8 mouse cellular contexts compared by ENCODE assay signal in the genomic region with DNA sequence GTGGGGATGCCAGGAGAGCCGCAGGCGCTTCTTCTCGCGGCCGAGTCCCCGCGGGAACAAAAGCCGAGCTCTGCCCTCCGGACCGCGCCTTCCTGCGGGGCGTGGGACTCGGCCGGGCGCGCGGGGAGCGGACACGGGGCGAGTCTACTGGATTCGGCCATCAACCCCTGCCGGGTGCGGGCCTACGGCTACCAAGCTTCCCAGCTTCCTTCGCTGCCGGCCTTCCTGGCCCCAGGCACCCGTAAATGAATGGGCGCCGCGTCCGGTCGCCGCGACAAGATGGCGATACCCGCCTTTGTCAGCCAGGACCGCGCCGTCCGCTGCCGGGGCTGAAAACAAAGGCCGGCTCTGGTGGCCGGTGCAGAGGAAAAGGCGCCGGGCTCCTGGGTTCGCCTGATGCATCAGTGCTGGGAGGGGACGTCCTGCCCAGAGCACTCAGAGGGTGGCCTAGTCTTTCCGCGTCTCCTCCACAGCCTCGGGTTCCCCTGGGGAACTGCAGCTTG. TPM values are rescaled to one million over a fixed set of nuclear protein-coding genes. Genes with fewer than 3 reads are reported as not detected.
DNase-seq lines count a peak whose midpoint lies in the region; ATAC-seq lines count a peak whose summit lies in the region.

No protein-coding gene starts in this region.

- no peaks in the 10 kb centered on the region for H3K36me3 ChIP-seq in hindbrain, embryonic 15.5 days
- peaks cover 10% of the 10 kb centered on the region; the same call in 1 of the 2 replicates for H3K36me3 ChIP-seq in limb, embryonic 12.5 days
- no peaks in the 10 kb centered on the region for H3K36me3 ChIP-seq in midbrain, embryonic 11.5 days (ENCODE audit: control insufficient read depth, insufficient read depth, low read length)

- WGBS in hindbrain, embryonic 15.5 days: under 1% methylated on average over 48 of the region's 51 CpGs
- WGBS in limb, embryonic 12.5 days: under 1% methylated on average over 51 of the region's 51 CpGs
- WGBS in midbrain, embryonic 11.5 days: under 1% methylated on average over 50 of the region's 51 CpGs

- H3K9ac ChIP-seq in hindbrain, embryonic 15.5 days: peak overlapping the region; percentile 100
- peak overlapping the region; percentile 100 for H3K9ac ChIP-seq in limb, embryonic 12.5 days (replicated peaks)
- peak overlapping the region; percentile 100 for H3K9ac ChIP-seq in midbrain, embryonic 11.5 days (ENCODE audit: low read length)

- peak overlapping the region; percentile 85 for H3K4me2 ChIP-seq in hindbrain, embryonic 15.5 days
- H3K4me2 ChIP-seq in limb, embryonic 12.5 days: peak overlapping the region; percentile 78
- peak overlapping the region; percentile 74 for H3K4me2 ChIP-seq in midbrain, embryonic 11.5 days

- H3K27me3 ChIP-seq in hindbrain, embryonic 15.5 days: no peaks in the 10 kb centered on the region
- no peaks in the 10 kb centered on the region for H3K27me3 ChIP-seq in limb, embryonic 12.5 days
- H3K27me3 ChIP-seq in midbrain, embryonic 11.5 days (ENCODE audit: control insufficient read depth, insufficient read depth, low read length): no peaks in the 10 kb centered on the region

- DNase-seq in embryo, embryonic 10 days (ENCODE audit: low spot score): peak; percentile 70
- DNase-seq in embryo, embryonic 9.5 days (ENCODE audit: extremely low spot score): no peak
- peak; percentile 48 for DNase-seq in cerebellum, adult 9-10 months
- peak; percentile 38 to 54 for DNase-seq in frontal cortex, postnatal 36 days (ENCODE audit: low spot score in 2 of 2)
- DNase-seq in midbrain, embryonic 11.5 days (ENCODE audit: low spot score, missing footprints): peak; percentile 96
- peak; percentile 53 to 84 for DNase-seq in spleen, postnatal 4 days (ENCODE audit: low spot score in 2 of 2)

- no peaks in the 10 kb centered on the region for H3K9me3 ChIP-seq in hindbrain, embryonic 15.5 days
- no peaks in the 10 kb centered on the region for H3K9me3 ChIP-seq in limb, embryonic 12.5 days
- H3K9me3 ChIP-seq in midbrain, embryonic 11.5 days (ENCODE audit: control insufficient read depth, low read length): no peaks in the 10 kb centered on the region

- peak; percentile 21; the same call in 1 of the 2 replicates for ATAC-seq in hindbrain, embryonic 15.5 days (ENCODE audit: low FRiP score, low read depth)
- ATAC-seq in limb, embryonic 12.5 days (ENCODE audit: insufficient number of reproducible peaks, insufficient read depth, low FRiP score, low TSS enrichment, low read depth): no peak
- peak; percentile 20; the same call in 1 of the 2 replicates for ATAC-seq in midbrain, embryonic 11.5 days (ENCODE audit: low FRiP score)

- H3K4me3 ChIP-seq in hindbrain, embryonic 15.5 days: peak overlapping the region; percentile 100
- H3K4me3 ChIP-seq in limb, embryonic 12.5 days (replicated peaks): peak overlapping the region; percentile 90
- peak overlapping the region; percentile 99 for H3K4me3 ChIP-seq in midbrain, embryonic 11.5 days (ENCODE audit: low read depth, low read length)

- H3K4me1 ChIP-seq in hindbrain, embryonic 15.5 days (replicated peaks): peaks cover 55% of the 10 kb centered on the region
- peaks cover 43% of the 10 kb centered on the region for H3K4me1 ChIP-seq in limb, embryonic 12.5 days (replicated peaks)
- H3K4me1 ChIP-seq in midbrain, embryonic 11.5 days (ENCODE audit: control insufficient read depth, insufficient read depth, low read length): peaks cover 19% of the 10 kb centered on the region

- peak overlapping the region; percentile 97 for H3K27ac ChIP-seq in hindbrain, embryonic 15.5 days (replicated peaks)
- peak overlapping the region; percentile 97 for H3K27ac ChIP-seq in limb, embryonic 12.5 days
- peak overlapping the region; percentile 84 for H3K27ac ChIP-seq in midbrain, embryonic 11.5 days (ENCODE audit: low read depth, low read length)

RNA-seq across cellular contexts. Expression of a gene that starts 1.0 kb away (rescaled TPM):
- polyA plus RNA-seq in hindbrain, embryonic 15.5 days (2015; fragmentation: Nextera tagmentation; extraction: Ambion mirVana): 1,056 and 1,102 TPM in 2 replicates
- 538 and 556 TPM in 2 replicates for polyA plus RNA-seq in limb, embryonic 12.5 days (2016; fragmentation: Nextera tagmentation; extraction: Ambion mirVana)
- 771 and 811 TPM in 2 replicates for polyA plus RNA-seq in midbrain, embryonic 11.5 days (2014; fragmentation: Nextera tagmentation; extraction: Ambion mirVana)

RNA-seq across cellular contexts. Expression of a gene that starts 23.3 kb away (rescaled TPM):
- polyA plus RNA-seq in hindbrain, embryonic 15.5 days (2015; fragmentation: Nextera tagmentation; extraction: Ambion mirVana): 0.17 TPM in 1 of 2 replicates, not detected in the other
- polyA plus RNA-seq in limb, embryonic 12.5 days (2016; fragmentation: Nextera tagmentation; extraction: Ambion mirVana): not detected in 2 replicates
- polyA plus RNA-seq in midbrain, embryonic 11.5 days (2014; fragmentation: Nextera tagmentation; extraction: Ambion mirVana): not detected in 2 replicates
